Mouse (Mus musculus) heart, postnatal 0 days (tissue): ENCODE measurements around the gene Ap4b1.

ENCODE experiments used
- CTCF ChIP-seq: IDR thresholded peaks from 2 replicates; pipeline ENCODE4 v1.5.1; 2016; ENCODE audit warnings: antibody characterized with exemption, control low read depth, low read depth
- EP300 ChIP-seq: IDR thresholded peaks from 2 replicates; pipeline ENCODE4 v1.6.1; 2016; ENCODE audit warnings: antibody characterized with exemption, low read depth

GRCm38 (mm10) chr3:103810967-103811366, 1.6 kb downstream of the Ap4b1 start:
- TF ChIP-seq EP300 = no peak
- TF ChIP-seq CTCF = no peak
